Mouse (Mus musculus) left cerebral cortex, postnatal 36 days (tissue): ENCODE results near the gene 1110002E22Rik. TPM values are rescaled to one million over a fixed set of nuclear protein-coding genes. Genes with fewer than 3 reads are reported as not detected.

Experiments
- DNase-seq, 2 experiments: peaks; one replicate each; pipeline ENCODE4 v3.0.0; 2021 to 2022; ENCODE audit warnings: low spot score in 2 of 2, mixed read lengths in 1 of 2
- intact Hi-C: fragments of 180-260 bp; cut with DNase I; formaldehyde crosslinking; loops from one replicate; pipeline ENCODE4 v1.15.1; 2025
- total RNA-seq, 2 experiments: library from RNA; stranded (reverse); gene quantifications; 2 replicates each; pipeline ENCODE4 v1.2.3; 2021

The 1110002E22Rik gene
- total RNA-seq, 2 experiments from 2014 or later = 2.1 to 2.8 TPM

GRCm38 (mm10) chr3:138061205-138061911 lies 3.5 kb upstream of the 1110002E22Rik start:
- DNase-seq = no peak
- intact Hi-C loops = no loop called here

GRCm38 (mm10) chr3:138062673-138063072 lies 2.2 kb upstream of the 1110002E22Rik start:
- DNase-seq = no peak

DNA sequence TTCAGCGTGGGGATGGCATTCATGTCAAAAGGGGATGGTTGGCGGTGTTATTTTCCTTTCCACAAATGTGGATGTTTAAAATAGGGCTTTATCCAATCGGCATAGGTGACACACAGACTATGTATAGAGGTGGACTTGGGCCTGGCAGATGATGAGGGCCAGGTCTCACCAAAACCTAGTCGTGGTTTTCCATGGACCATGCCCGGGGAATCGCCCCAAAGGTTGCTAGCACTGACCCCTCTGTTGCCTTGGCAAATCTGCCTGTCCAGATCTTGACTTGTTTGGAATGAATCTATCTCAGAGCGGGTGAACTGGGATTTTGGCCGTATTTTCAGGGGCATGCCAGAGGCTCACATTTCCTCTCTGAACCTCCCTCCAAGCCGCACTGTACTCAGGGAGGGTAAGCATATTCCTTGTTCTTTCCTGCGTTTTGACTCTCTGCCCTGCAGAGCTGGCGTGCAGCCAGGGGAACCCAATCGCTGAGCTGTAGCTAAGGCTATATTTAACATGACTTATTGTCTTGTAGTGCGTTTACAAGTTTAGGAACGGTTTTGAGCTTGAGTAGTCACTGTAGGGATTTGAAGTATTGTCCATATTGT lies 1.0 kb upstream of the 1110002E22Rik start:
- intact Hi-C loops = no loop called here
- DNase-seq = no peak

More at GRCm38 (mm10) chr3:138062673-138063072, 2.2 kb upstream of the 1110002E22Rik start:
- intact Hi-C loops = no loop called here

DNA sequence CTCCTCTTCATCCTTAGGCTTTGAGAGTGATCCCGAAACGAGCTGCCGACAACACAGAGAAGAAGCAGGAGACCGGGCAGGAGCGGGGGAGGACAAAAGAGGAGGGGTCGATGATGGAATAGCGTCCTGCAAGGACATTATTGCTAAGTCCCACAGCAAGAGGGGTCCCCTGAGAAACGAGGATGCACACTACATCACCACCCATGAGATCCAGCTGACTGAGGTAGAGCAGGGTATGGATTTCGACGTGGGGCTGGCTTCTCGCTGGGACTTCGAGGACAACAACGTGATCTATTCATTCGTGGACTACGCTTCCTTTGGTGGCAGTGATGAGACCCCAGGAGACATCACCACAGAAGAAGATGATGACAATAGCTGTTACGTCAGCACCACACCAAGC lies 1.1 kb downstream of the 1110002E22Rik start:
- no peak for DNase-seq
- intact Hi-C loops = no loop called here

DNA sequence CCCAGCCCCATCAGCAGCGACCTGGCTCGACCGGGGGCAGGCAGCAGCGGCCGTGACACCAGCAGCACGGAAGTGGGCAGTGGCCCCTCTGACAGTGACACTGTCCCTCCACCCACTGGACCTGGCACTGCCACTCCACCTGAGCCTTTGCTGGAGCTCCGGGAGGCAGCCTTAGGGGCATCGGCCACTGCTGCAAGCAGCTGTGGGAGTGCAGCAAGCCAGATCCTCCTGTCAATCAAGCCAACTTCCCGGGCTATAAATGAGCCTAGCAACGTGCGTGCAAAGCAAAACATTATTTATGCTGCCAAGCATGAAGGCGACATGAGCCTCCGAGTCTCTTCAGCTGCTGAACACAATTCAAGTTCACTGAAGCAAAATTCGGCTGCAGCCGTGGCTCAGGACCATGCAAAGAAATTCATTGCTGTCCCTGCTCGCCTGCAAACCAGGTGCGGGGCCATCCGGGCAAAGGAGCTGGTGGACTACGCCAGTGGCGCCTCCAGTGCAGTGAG lies 1.6 kb downstream of the 1110002E22Rik start:
- intact Hi-C loops = no loop called here
- DNase-seq = peak in 1 of 2 experiments; percentile 55

GRCm38 (mm10) chr3:138067288-138067687 lies 2.4 kb downstream of the 1110002E22Rik start, which contains the start of gene Gm5105:
Gene Gm5105, minus strand, starts transcription at chr3:138067388.
- DNase-seq = no peak
- intact Hi-C loops = no loop called here

DNA sequence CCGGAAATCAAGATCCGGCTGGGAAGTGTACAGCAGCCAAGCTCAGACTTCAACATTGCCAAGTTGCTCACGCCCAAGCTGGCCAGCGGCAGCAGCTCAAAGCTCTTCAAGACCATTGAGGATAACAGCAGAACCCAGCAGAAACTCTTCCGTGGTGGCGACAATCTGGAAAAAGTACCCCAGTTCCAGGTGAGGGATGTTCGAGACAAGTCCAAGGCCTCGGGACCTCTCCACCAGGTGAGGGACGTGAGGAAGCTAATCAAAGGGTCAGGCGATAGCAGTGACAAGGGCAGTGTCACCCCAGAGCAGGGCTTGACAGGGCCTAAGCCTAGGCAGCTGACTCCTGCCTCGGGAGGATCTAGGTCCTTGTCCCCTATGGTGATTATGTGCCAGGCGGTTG lies 3.3 kb downstream of the 1110002E22Rik start:
- no peak for DNase-seq
- intact Hi-C loops = no loop called here

- DNase-seq = no peak
- intact Hi-C loops = no loop called here
Observed at GRCm38 (mm10) chr3:138069756-138070511, 5.1 kb downstream of the 1110002E22Rik start.

- intact Hi-C loops = no loop called here
- no peak for DNase-seq
Observed at GRCm38 (mm10) chr3:138071004-138071403, 6.2 kb downstream of the 1110002E22Rik start.

DNA sequence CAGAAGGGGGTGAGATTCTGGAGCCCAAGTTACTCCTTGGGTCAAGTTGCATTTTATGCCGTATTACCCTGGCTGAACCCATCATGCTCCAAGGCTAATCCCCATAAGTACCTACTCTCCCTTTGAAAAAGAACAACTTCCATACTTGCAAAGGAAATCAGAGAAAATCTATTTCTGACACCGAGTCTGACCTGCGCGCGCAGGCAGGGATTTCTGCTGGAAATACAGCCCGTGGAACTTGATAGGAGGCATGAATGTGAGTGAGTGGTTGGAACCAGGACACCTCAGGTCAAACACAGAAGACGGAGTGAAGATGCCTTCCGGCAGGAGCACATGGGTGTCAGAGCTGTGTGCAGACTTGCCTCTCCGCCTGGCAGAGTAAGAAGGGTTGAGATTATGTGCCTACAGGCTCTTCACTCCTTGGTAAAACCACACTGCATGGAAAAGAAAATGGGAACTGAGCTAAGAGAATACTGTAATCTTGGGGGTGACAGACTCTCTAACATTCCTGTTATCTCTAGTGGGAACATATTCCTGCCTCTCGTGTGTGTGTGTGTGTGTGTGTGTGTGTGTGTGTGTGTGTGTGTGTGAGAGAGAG lies 6.7 kb downstream of the 1110002E22Rik start:
- intact Hi-C loops = no loop called here
- DNase-seq = no peak

GRCm38 (mm10) chr3:138074214-138074613 lies 9.4 kb downstream of the 1110002E22Rik start:
- intact Hi-C loops = no loop called here
- no peak for DNase-seq

DNA sequence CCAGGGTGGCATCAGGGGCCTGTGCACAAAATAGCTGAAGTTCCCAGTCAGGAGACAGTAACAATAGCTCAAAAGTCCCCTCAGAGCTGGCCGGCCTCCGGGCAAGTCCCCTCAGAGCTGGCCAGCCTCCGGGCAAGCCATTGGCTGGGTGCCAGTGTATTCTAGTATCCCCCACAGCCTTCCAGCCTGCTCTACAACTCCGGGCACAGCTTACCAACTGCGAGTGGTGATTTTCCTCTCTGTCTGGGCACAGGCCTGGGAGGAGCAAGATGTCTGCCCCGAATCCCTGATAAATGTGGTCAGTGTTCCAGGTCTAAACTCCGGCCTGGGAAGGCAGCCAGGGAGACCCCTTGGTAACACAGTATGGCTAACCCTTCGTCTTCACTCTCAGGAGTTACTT lies 10.4 kb downstream of the 1110002E22Rik start:
- intact Hi-C loops = no loop called here
- DNase-seq = no peak

GRCm38 (mm10) chr3:138077476-138078340 lies 12.9 kb downstream of the 1110002E22Rik start:
- no peak for DNase-seq
- intact Hi-C loops = no loop called here

DNA sequence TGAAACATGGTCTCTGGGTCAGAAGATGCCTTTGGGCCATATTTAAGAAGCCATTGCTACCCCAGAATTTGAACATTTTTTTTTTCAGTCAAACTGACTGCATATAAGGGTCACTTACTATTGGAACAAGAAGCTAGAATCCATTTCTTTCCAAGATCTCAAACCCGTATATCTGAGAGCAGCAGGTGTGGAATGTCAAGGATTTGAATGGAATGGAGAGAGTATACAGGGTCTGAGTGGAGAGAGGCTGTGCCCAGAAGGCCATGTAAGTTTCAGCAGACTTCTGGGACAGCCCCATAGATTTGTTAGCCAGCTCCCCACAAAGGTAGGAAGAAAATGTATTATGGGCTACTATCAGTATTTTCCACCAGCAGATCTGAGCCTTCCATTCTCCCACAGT lies 13.8 kb downstream of the 1110002E22Rik start:
- intact Hi-C loops = no loop called here
- DNase-seq = no peak

DNA sequence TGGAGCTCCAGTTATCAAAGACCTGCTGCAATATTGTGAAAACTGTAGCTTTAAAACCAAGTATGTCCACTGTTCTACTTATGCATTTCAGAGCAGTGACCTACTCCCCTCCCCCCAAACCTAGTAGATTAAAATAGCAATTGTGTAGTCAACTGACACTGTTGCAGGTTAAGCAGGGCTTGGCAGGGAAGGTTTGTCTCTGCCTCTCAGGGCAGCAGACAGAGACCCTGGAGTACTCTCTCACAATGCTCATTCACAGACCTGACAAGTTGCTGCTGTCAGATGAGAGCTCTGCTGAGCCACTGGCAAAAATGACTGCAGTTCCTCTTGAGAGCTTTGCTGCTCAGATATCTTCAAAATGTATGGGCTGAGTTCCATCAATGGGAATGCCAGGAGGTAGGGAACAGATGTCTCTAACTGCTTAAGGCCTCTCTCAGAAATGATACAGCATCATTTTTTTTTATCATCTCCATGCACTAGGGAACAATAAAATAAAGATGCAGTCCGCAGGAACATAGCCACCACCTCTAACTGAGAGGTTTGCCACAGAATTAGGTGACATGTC lies 18.3 kb downstream of the 1110002E22Rik start:
- intact Hi-C loops = loop anchor here (5.0 kb wide), 1 partner anchor 59 kb away; the partner anchor contains the start of genes Mttp and Trmt10a
- DNase-seq = no peak

GRCm38 (mm10) chr3:138083896-138084295 lies 19.0 kb downstream of the 1110002E22Rik start:
- DNase-seq = no peak
- intact Hi-C loops = loop anchor here (5.0 kb wide), 1 partner anchor 58 kb away; the partner anchor contains the start of genes Mttp and Trmt10a

- intact Hi-C loops = no loop called here
- peak; percentile 35 to 37 for DNase-seq
Observed at GRCm38 (mm10) chr3:138095301-138095700, 30.4 kb downstream of the 1110002E22Rik start.

- no peak for DNase-seq
- intact Hi-C loops = no loop called here
Observed at GRCm38 (mm10) chr3:138095718-138096117, 30.9 kb downstream of the 1110002E22Rik start.
